Mouse (Mus musculus) heart, postnatal 0 days (tissue): ENCODE data around the gene Adcy7. TPM values are rescaled to one million over a fixed set of nuclear protein-coding genes. Genes with fewer than 3 reads are reported as not detected.
A peak's percentile ranks its signal among the peaks of the same experiment; 100 is the strongest.

ENCODE experiments used
- ATAC-seq: fragments of 200-750 bp; cut with Nextera tagmentation; 2 replicates; pipeline ENCODE4 v1.8.0; 2017; ENCODE audit warnings: low read depth, moderate number of reproducible peaks, moderate library complexity; ENCODE audit not compliant: insufficient read depth
- DNase-seq: peaks from one replicate; pipeline ENCODE4 v3.0.0-alpha.2; 2016; ENCODE audit warnings: low spot score
- H3K27ac ChIP-seq: fragments of 300-500 bp; sonication (generic); 2 replicates; pipeline ENCODE4 v1.5.1; 2014; ENCODE audit warnings: low read depth, mild to moderate bottlenecking
- H3K27me3 ChIP-seq: fragments of 300-500 bp; sonication (generic); 2 replicates; pipeline ENCODE4 v1.6.1; 2014; ENCODE audit warnings: low read length, mixed read lengths; ENCODE audit not compliant: control insufficient read depth, insufficient read depth
- H3K36me3 ChIP-seq: fragments of 300-500 bp; sonication (generic); replicated peaks from 2 replicates; pipeline ENCODE4 v1.6.1; 2014; ENCODE audit warnings: low read length, mixed read lengths; ENCODE audit not compliant: control insufficient read depth, insufficient read depth
- H3K4me1 ChIP-seq: fragments of 300-500 bp; sonication (generic); 2 replicates; pipeline ENCODE4 v1.6.1; 2014; ENCODE audit warnings: antibody characterized with exemption; ENCODE audit not compliant: control insufficient read depth, insufficient read depth
- H3K4me2 ChIP-seq: fragments of 300-500 bp; sonication (generic); 2 replicates; pipeline ENCODE4 v1.6.1; 2014; ENCODE audit warnings: low read depth, mild to moderate bottlenecking, low read length, moderate library complexity
- H3K4me3 ChIP-seq: fragments of 300-500 bp; sonication (generic); 2 replicates; pipeline ENCODE4 v1.5.1; 2014; ENCODE audit warnings: low read depth, low read length
- H3K9ac ChIP-seq: fragments of 300-500 bp; sonication (generic); replicated peaks from 2 replicates; pipeline ENCODE4 v1.6.1; 2014; ENCODE audit warnings: low read depth, low read length, mixed read lengths
- H3K9me3 ChIP-seq: fragments of 300-500 bp; sonication (generic); replicated peaks from 2 replicates; pipeline ENCODE4 v1.6.1; 2016; ENCODE audit warnings: low read length; ENCODE audit not compliant: control insufficient read depth
- CTCF ChIP-seq: IDR thresholded peaks from 2 replicates; pipeline ENCODE4 v1.5.1; 2016; ENCODE audit warnings: antibody characterized with exemption, control low read depth, low read depth
- EP300 ChIP-seq: IDR thresholded peaks from 2 replicates; pipeline ENCODE4 v1.6.1; 2016; ENCODE audit warnings: antibody characterized with exemption, low read depth
- WGBS: fragments of 180-500 bp; shearing (Covaris S2); extraction: QIAGEN DNeasy Blood & Tissue Kit; methylation state at CpG from one replicate; pipeline ENCODE4 v1.1.7; 2014; 5-methylcytosine and 5-hydroxymethylcytosine counted together
- polyA plus RNA-seq: library from polyadenylated mRNA; unstranded; fragments of >200 nt; fragmentation: Nextera tagmentation; extraction: Ambion mirVana; gene quantifications from 2 replicates; pipeline ENCODE4 v1.2.1, GENCODE M21; 2015
- total RNA-seq: library from RNA; depleted of rRNA; stranded (reverse); fragments of >200 nt; gene quantifications from 2 replicates; pipeline ENCODE4 v1.2.3, GENCODE M21; 2014; ENCODE audit warnings: low replicate concordance

The Adcy7 gene
- total and polyA plus RNA-seq, 2 experiments from 2014 or later: 1.9 to 7.3 TPM

GRCm38 (mm10) chr8:88339221-88339620, 67.0 kb downstream of the Adcy7 start:
- H3K27ac ChIP-seq: peak overlapping the region; percentile 92
- H3K4me3 ChIP-seq: no peak overlapping the region
- TF ChIP-seq EP300 (no peak), CTCF (no peak)
- H3K4me2 ChIP-seq: no peak overlapping the region
- H3K9me3 ChIP-seq: no peaks in the 10 kb centered on the region
- no peaks in the 10 kb centered on the region for H3K27me3 ChIP-seq
- ATAC-seq (no peak), DNase-seq (no peak)
- H3K9ac ChIP-seq: no peak overlapping the region
- H3K36me3 ChIP-seq: peaks cover 80% of the 10 kb centered on the region
- 34% methylated on average over 3 of the region's 3 CpGs for WGBS
- H3K4me1 ChIP-seq: peaks cover 36% of the 10 kb centered on the region

- peaks cover 82% of the 10 kb centered on the region for H3K36me3 ChIP-seq
- peaks cover 34% of the 10 kb centered on the region for H3K4me1 ChIP-seq
- no peak overlapping the region for H3K4me3 ChIP-seq
- H3K9me3 ChIP-seq: no peaks in the 10 kb centered on the region
- H3K27me3 ChIP-seq: no peaks in the 10 kb centered on the region
- no peak for TF ChIP-seq CTCF
- TF ChIP-seq EP300: 0 out of 2 replicates have a peak, but pooled peaks have one; percentile 30
- H3K9ac ChIP-seq: no peak overlapping the region; the same call in 1 of the 2 replicates
- 24% methylated on average over 2 of the region's 2 CpGs for WGBS
- DNase-seq (peak; percentile 76), ATAC-seq (peak; percentile 89)
- peak overlapping the region; percentile 10; the same call in 1 of the 2 replicates for H3K4me2 ChIP-seq
- H3K27ac ChIP-seq: peak overlapping the region; percentile 92
Measured at GRCm38 (mm10) chr8:88339887-88340695, 67.9 kb downstream of the Adcy7 start.

GRCm38 (mm10) chr8:88342026-88342425, 69.8 kb downstream of the Adcy7 start:
- Histone ChIP-seq H3K4me2 (no peak overlapping the region), H3K9ac (no peak overlapping the region), H3K4me3 (no peak overlapping the region), H3K4me1 (peaks cover 34% of the 10 kb centered on the region), H3K27ac (peak overlapping the region; percentile 92), H3K36me3 (peaks cover 83% of the 10 kb centered on the region), H3K27me3 (no peaks in the 10 kb centered on the region), H3K9me3 (no peaks in the 10 kb centered on the region)
- no peak for TF ChIP-seq CTCF
- no peak for TF ChIP-seq EP300
- ATAC-seq (no peak), DNase-seq (no peak)
- WGBS: 81% methylated on average over 4 of the region's 4 CpGs

GRCm38 (mm10) chr8:88349046-88349445, 76.8 kb downstream of the Adcy7 start:
- peak overlapping the region; percentile 76 for H3K27ac ChIP-seq
- peaks cover 84% of the 10 kb centered on the region for H3K36me3 ChIP-seq
- no peak overlapping the region for H3K9ac ChIP-seq
- WGBS: 22% methylated on average over 2 of the region's 2 CpGs
- no peaks in the 10 kb centered on the region for H3K9me3 ChIP-seq
- TF ChIP-seq CTCF: peak; percentile 38
- TF ChIP-seq EP300: no peak
- H3K4me2 ChIP-seq: no peak overlapping the region
- DNase-seq (peak; percentile 61), ATAC-seq (peak; percentile 36; the same call in 1 of the 2 replicates)
- no peaks in the 10 kb centered on the region for H3K27me3 ChIP-seq
- H3K4me1 ChIP-seq: no peaks in the 10 kb centered on the region
- H3K4me3 ChIP-seq: no peak overlapping the region

GRCm38 (mm10) chr8:88357226-88357933, 85.2 kb downstream of the Adcy7 start:
- Histone ChIP-seq H3K4me1 (peaks cover 11% of the 10 kb centered on the region; the same call in 1 of the 2 replicates), H3K27me3 (no peaks in the 10 kb centered on the region), H3K4me3 (no peak overlapping the region), H3K9me3 (no peaks in the 10 kb centered on the region), H3K36me3 (peaks cover 71% of the 10 kb centered on the region), H3K4me2 (no peak overlapping the region), H3K9ac (no peak overlapping the region), H3K27ac (no peak overlapping the region)
- TF ChIP-seq EP300: no peak
- no peak for TF ChIP-seq CTCF
- WGBS: 59% methylated on average over 5 of the region's 5 CpGs
- ATAC-seq (no peak), DNase-seq (no peak)
